Comparison of ENCODE assay signal across 10 mouse cellular contexts in genomic region chr5:24262146-24262545, GRCm38 (mm10).
A peak's percentile ranks its signal among the peaks of the same experiment; 100 is the strongest.
DNase-seq lines count a peak whose midpoint lies in the region; ATAC-seq lines count a peak whose summit lies in the region.
"Had no signal": no experiment of that assay in that cellular context is flagged by ENCODE, and none has a peak within 500 bp of the region (broad histone marks: within the 10 kb centered on the region; RNA-seq: fewer than 3 reads in every experiment).

No protein-coding gene starts in this region.

- intact Hi-C loops in heart, postnatal 36 days (cut with DNase I), result no loop called here

- peak overlapping the region; percentile 32 for H3K4me3 ChIP-seq in heart, embryonic 10.5 days
- H3K4me3 ChIP-seq in neural tube, embryonic 15.5 days (replicated peaks), result no peak overlapping the region
- no peak overlapping the region for H3K4me3 ChIP-seq in forebrain, embryonic 13.5 days
- no peak overlapping the region for H3K4me3 ChIP-seq in stomach, embryonic 15.5 days (replicated peaks)

- no peaks in the 10 kb centered on the region for H3K27me3 ChIP-seq in heart, embryonic 10.5 days (ENCODE audit: insufficient read depth, poor library complexity, severe bottlenecking)
- H3K27me3 ChIP-seq in neural tube, embryonic 15.5 days (replicated peaks), result no peaks in the 10 kb centered on the region
- H3K27me3 ChIP-seq in forebrain, embryonic 13.5 days, result peaks cover 13% of the 10 kb centered on the region
- H3K27me3 ChIP-seq in stomach, embryonic 15.5 days (replicated peaks), result no peaks in the 10 kb centered on the region

- peaks cover 46% of the 10 kb centered on the region for H3K4me1 ChIP-seq in heart, embryonic 10.5 days
- H3K4me1 ChIP-seq in neural tube, embryonic 15.5 days, result peaks cover 14% of the 10 kb centered on the region
- peaks cover 17% of the 10 kb centered on the region for H3K4me1 ChIP-seq in forebrain, embryonic 13.5 days
- peaks cover 4% of the 10 kb centered on the region; the same call in 1 of the 2 replicates for H3K4me1 ChIP-seq in stomach, embryonic 15.5 days

- H3K36me3 ChIP-seq in heart, embryonic 10.5 days, result no peaks in the 10 kb centered on the region
- no peaks in the 10 kb centered on the region for H3K36me3 ChIP-seq in neural tube, embryonic 15.5 days
- no peaks in the 10 kb centered on the region for H3K36me3 ChIP-seq in forebrain, embryonic 13.5 days (ENCODE audit: poor library complexity, severe bottlenecking)
- H3K36me3 ChIP-seq in stomach, embryonic 15.5 days, result no peaks in the 10 kb centered on the region

- ATAC-seq in neural tube, embryonic 15.5 days (ENCODE audit: low FRiP score), result no peak
- no peak for ATAC-seq in forebrain, embryonic 13.5 days
- ATAC-seq in stomach, embryonic 15.5 days (ENCODE audit: insufficient read depth, low FRiP score, low read depth), result no peak

- no peak overlapping the region for H3K9ac ChIP-seq in neural tube, embryonic 15.5 days (replicated peaks)
- H3K9ac ChIP-seq in forebrain, embryonic 13.5 days, result no peak overlapping the region
- H3K9ac ChIP-seq in stomach, embryonic 15.5 days, result no peak overlapping the region
- H3K9ac ChIP-seq: liver, embryonic 14.5 days had no signal

- 6% methylated on average over 11 of the region's 11 CpGs for WGBS in heart, embryonic 10.5 days
- 10% methylated on average over 11 of the region's 11 CpGs for WGBS in neural tube, embryonic 15.5 days
- 5% methylated on average over 11 of the region's 11 CpGs for WGBS in forebrain, embryonic 13.5 days
- WGBS in stomach, embryonic 15.5 days, result 5% methylated on average over 11 of the region's 11 CpGs

- no peaks in the 10 kb centered on the region; the same call in 1 of the 2 replicates for H3K9me3 ChIP-seq in heart, embryonic 10.5 days
- H3K9me3 ChIP-seq in neural tube, embryonic 15.5 days (replicated peaks), result no peaks in the 10 kb centered on the region
- H3K9me3 ChIP-seq in forebrain, embryonic 13.5 days (replicated peaks), result no peaks in the 10 kb centered on the region
- no peaks in the 10 kb centered on the region for H3K9me3 ChIP-seq in stomach, embryonic 15.5 days

- no peak overlapping the region for H3K4me2 ChIP-seq in neural tube, embryonic 15.5 days
- H3K4me2 ChIP-seq in forebrain, embryonic 13.5 days, result peak overlapping the region; percentile 13; the same call in 1 of the 2 replicates
- peak overlapping the region; percentile 9; the same call in 1 of the 2 replicates for H3K4me2 ChIP-seq in stomach, embryonic 15.5 days

- DNase-seq in heart, embryonic 10.5 days (ENCODE audit: low spot score), result peak; percentile 80
- DNase-seq in heart, postnatal 36 days, result no peak
- DNase-seq in neural tube, embryonic 10.5 days (ENCODE audit: extremely low spot score, low spot score), result peak; percentile 19
- DNase-seq in right cerebral cortex, postnatal 4 days, result no peak
- DNase-seq in left cerebral cortex, adult 9 months (ENCODE audit: low spot score in 2 of 2), result no peak
- DNase-seq: cerebellum, adult 11-12 months had no signal

- H3K27ac ChIP-seq in heart, embryonic 10.5 days, result 0 out of 2 replicates have a peak overlapping the region, but pooled peaks have one; percentile 26
- no peak overlapping the region for H3K27ac ChIP-seq in neural tube, embryonic 15.5 days (replicated peaks)
- H3K27ac ChIP-seq in forebrain, embryonic 13.5 days, result no peak overlapping the region
- no peak overlapping the region for H3K27ac ChIP-seq in stomach, embryonic 15.5 days
- H3K27ac ChIP-seq: liver, embryonic 14.5 days had no signal

Comparison
In these comparisons a context has a peak if more than half of its experiments do, and no peak if none do; other contexts are left out.
1. DNase-seq: peak in heart, embryonic 10.5 days (single experiment) and neural tube, embryonic 10.5 days (single experiment); none in heart, postnatal 36 days (0 of 2), right cerebral cortex, postnatal 4 days (single experiment) and left cerebral cortex, adult 9 months (0 of 2).